Mouse (Mus musculus) neural tube, postnatal 0 days (tissue): ENCODE data around the gene Axdnd1. TPM values are rescaled to one million over a fixed set of nuclear protein-coding genes. Genes with fewer than 3 reads are reported as not detected.

ENCODE experiments used
- polyA plus RNA-seq: library from polyadenylated mRNA; unstranded; fragments of >200 nt; fragmentation: Nextera tagmentation; extraction: Ambion mirVana; gene quantifications from 2 replicates; pipeline ENCODE4 v1.2.1, GENCODE M21; 2015

Axdnd1 gene
- 0.37 and 0.75 TPM in 2 replicates for polyA plus RNA-seq

DNA sequence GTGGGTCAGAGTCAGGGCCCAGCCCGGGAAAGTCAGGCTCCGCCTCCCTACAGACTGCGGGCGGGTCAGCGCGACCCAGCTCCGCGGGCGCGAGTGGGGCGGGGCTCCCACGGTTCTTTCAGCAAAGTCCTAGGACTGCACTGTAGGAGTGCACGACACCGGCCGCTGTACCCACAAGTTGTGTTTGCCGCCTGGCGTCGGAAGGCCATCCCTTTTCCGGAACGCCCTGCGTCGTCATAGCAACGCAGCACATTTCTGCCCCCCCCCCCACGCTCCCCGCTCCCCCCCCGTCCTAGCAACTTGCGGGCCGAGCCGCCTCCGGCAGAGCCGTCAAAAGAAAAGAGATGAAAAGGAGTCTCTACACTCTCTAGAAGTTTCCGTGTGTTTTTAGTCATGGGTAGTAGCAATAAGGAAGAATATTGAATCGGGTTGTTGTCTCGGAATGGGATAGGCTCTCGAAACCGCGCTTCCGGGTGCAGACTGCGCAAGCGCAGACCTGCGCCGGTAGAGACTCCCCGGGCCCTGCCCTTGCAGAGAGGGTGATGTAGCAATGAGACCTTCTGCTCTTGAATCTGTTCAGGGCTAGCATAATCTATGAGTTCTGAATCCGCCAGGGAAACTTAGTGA is at the start of gene Axdnd1:
Axdnd1 (minus strand) TSS at position 489 of the 627 bp plus-strand sequence.

DNA sequence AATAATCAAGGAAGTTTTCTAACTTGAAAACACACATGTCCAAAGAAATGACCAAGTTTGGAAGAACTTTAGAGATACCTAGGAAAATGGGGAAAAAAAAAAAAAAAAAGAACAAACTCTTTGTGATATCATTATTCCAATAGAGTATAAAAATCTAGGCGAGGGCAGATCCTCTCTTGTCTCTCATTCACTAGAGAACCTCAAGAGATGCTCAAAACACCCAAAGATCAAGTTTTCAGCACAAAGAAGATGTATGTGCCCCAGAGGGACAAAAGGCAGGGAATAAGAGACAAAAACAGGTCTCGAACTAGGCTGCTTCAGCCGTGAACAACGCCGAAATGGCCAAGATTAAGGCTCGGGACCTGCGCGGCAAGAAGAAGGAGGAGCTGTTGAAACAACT is 55.2 kb downstream of the Axdnd1 start, which contains the start of gene Gm2000:
Gm2000 (plus strand) TSS at position 301 of the 400 bp plus-strand sequence.

DNA sequence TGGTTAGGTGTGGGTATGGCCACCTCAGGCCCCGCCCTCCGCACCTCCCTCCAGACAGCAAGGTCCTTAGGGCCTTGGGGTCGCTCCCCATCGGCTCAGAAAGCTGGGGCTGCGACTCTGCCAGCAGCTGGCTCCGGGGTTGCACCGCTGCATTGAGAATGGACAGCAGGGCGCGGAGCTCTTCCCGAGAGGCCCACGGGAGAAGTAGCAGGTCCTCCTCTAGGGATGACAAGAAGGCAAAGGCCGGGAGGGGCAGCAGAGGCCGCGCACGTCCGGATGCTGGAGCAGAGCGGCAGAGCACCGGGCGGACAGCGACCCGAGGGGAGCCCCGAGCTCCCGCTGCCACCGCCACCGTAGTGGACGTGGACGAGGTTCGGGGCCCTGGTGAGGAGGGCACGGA is 110.3 kb downstream of the Axdnd1 start, which contains the start of gene Nphs2:
Nphs2 (plus strand) TSS at position 98 of the 400 bp plus-strand sequence.

DNA sequence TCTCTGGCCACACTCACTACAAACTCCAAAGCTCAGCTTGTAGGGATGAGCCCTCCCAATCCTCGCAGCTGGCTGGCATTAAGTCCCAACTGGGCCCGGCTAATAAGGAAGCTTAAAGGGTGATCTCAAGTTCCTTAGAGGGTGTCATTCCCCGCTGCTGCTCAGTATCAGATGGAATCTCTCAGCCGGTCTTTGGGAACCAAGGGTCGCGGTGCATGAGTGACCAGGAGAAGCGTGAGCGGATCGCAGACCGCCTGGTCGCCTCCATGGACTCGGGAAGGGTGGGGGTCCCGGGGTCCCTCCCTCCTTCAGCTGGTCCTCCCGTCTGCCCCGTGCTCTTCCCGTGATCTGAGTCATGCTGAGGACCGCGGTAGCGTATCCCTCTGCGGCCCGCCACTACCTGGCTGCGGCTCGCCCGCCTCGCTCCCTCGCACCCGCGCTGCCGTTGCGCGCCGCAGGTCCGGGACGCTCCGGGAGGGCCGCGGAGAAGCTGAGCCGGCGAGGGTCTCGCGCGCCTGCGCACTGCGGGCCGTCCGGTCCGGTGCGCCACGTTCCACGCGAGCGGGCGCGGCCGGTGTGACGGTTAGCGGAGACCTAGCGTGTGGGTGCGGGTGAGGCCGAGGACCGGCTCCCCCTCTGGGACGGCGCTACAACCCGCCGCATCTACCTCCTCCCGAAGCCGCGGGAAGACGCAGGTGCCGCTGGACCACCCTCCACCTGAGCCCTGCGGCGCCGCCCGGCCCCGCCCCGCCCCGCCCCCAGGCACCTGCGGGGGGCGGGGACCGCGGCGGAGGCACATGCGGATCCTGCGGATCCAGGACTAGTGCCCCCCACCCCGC is 117.8 kb downstream of the Axdnd1 start, which contains the start of gene Tdrd5:
Tdrd5 (minus strand) TSS at position 754 of the 839 bp plus-strand sequence.

Other genes starting within 250 kb of the Axdnd1 start
- 4.4 and 4.8 TPM in 2 replicates for gene Fam163a, start 216.1 kb downstream of the Axdnd1 start, polyA plus RNA-seq
- gene Tdrd5, start 117.5 kb downstream of the Axdnd1 start, polyA plus RNA-seq, result 0.85 and 1.1 TPM in 2 replicates
- gene Nphs2, start 110.4 kb downstream of the Axdnd1 start, polyA plus RNA-seq, result 0.23 and 0.40 TPM in 2 replicates
- gene Gm2000, start 55.1 kb downstream of the Axdnd1 start, polyA plus RNA-seq, result 426 and 442 TPM in 2 replicates
- 14.2 and 18.3 TPM in 2 replicates for gene Soat1, start 53.2 kb upstream of the Axdnd1 start, polyA plus RNA-seq
- 0.36 and 0.49 TPM in 2 replicates for gene Gm10031, start 102.9 kb upstream of the Axdnd1 start, polyA plus RNA-seq
- 5.1 and 6.2 TPM in 2 replicates for gene Abl2, start 137.6 kb upstream of the Axdnd1 start, polyA plus RNA-seq